Mouse (Mus musculus): ENCODE data around the gene 1700001O22Rik. TPM values are rescaled to one million over a fixed set of nuclear protein-coding genes. Genes with fewer than 3 reads are reported as not detected.

Gene 1700001O22Rik
- polyA plus RNA-seq, 1 experiment from 2014 or later, result 1.8 TPM

- peak overlapping the region; percentile 36 to 37 for H3K4me3 ChIP-seq (ENCODE audit: control insufficient read depth in 1 of 2, insufficient read depth in 1 of 2, low read depth in 1 of 2, low read length in 2 of 2)
- peak overlapping the region; percentile 75 for H3K9ac ChIP-seq (ENCODE audit: low read length)
- H3K4me2 ChIP-seq (ENCODE audit: low read length), result peak overlapping the region; percentile 78
- no peaks in the 10 kb centered on the region for H3K36me3 ChIP-seq (ENCODE audit: control insufficient read depth, insufficient read depth, low read length)
- H3K4me1 ChIP-seq (ENCODE audit: control insufficient read depth in 2 of 2, insufficient read depth in 2 of 2, low read length in 2 of 2), result peaks cover 12 to 23% of the 10 kb centered on the region in 2 experiments
- H3K27ac ChIP-seq (replicated peaks in 1 of 2; ENCODE audit: control insufficient read depth in 1 of 2, insufficient read depth in 1 of 2, low read depth in 2 of 2, low read length in 2 of 2), result peak overlapping the region; percentile 58 to 77
- WGBS, result 8% methylated on average over 40 of the region's 40 CpGs
- no peaks in the 10 kb centered on the region for H3K9me3 ChIP-seq (ENCODE audit: control insufficient read depth, low read length)
- H3K27me3 ChIP-seq (ENCODE audit: control insufficient read depth, insufficient read depth, low read length), result no peaks in the 10 kb centered on the region
- peak; percentile 49 for ATAC-seq (ENCODE audit: insufficient number of reproducible peaks, insufficient read depth, low FRiP score, low read depth)
Observed at GRCm38 (mm10) chr2:30784078-30784994, 19.1 kb downstream of the 1700001O22Rik start.

GRCm38 (mm10) chr2:30783346-30783745, 20.1 kb downstream of the 1700001O22Rik start:
- H3K9ac ChIP-seq (ENCODE audit: low read length), result peak overlapping the region; percentile 60
- peaks cover 18 to 27% of the 10 kb centered on the region in 2 experiments for H3K4me1 ChIP-seq (ENCODE audit: control insufficient read depth in 2 of 2, insufficient read depth in 2 of 2, low read length in 2 of 2)
- H3K4me3 ChIP-seq (ENCODE audit: control insufficient read depth in 1 of 2, insufficient read depth in 1 of 2, low read depth in 1 of 2, low read length in 2 of 2), result peak overlapping the region in 1 of 2 experiments; percentile 22; a peak in 2 of 4 replicates
- H3K36me3 ChIP-seq (ENCODE audit: control insufficient read depth, insufficient read depth, low read length), result no peaks in the 10 kb centered on the region
- WGBS, result 1% methylated on average over 12 of the region's 13 CpGs
- no peaks in the 10 kb centered on the region for H3K27me3 ChIP-seq (ENCODE audit: control insufficient read depth, insufficient read depth, low read length)
- ATAC-seq (ENCODE audit: insufficient number of reproducible peaks, insufficient read depth, low FRiP score, low read depth), result no peak
- H3K9me3 ChIP-seq (ENCODE audit: control insufficient read depth, low read length), result no peaks in the 10 kb centered on the region
- peak overlapping the region; percentile 78 for H3K4me2 ChIP-seq (ENCODE audit: low read length)
- peak overlapping the region; percentile 40 to 77 for H3K27ac ChIP-seq (replicated peaks in 1 of 2; ENCODE audit: control insufficient read depth in 1 of 2, insufficient read depth in 1 of 2, low read depth in 2 of 2, low read length in 2 of 2)

DNA sequence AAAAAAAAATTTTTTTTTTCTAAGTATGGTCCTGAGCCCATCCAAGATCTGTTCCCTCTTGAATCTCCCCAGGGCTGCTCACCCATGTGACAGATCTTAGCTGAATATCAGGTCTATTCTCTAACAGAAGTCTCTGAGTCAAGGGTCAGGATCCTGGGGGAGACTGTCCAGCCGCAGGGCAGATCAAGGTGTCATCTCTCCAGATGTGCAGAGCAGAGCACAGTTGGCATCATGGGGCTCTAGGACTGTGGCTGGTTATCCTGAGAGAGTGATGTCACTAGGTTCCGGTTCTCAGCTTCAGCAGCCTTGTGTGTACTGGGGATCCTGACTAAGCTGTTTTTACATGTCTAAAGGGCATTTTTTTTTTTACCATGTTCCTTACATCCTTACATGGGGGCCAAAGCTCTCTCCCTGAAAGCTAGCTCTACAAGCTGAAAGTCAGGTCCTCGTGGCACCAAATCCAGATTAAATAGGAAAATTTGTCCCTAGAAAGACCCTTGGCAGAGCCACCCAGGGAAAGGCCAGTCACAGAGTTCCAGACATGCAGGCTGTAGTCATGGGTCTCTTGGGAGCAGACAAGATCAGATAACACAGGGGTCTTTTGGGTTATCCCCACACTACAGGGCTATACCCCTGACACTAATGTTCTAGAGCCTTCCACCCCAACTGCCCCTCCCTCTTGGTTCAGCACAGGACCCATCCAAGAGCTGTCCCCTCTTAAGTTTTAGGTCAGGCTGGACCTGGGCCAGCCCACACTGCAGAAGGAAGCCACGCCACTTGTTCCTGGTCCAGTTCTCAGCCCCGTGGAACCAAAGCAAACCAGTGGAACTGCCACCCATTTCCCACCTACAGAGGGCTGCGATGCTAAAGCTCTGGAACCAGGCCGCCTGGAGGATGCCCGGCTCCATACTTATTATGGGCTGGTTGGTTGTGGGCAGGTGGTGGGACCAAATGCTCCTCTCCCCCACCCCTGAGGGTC, 20.9 kb downstream of the 1700001O22Rik start:
- Histone ChIP-seq H3K4me1 (ENCODE audit: control insufficient read depth in 2 of 2, insufficient read depth in 2 of 2, low read length in 2 of 2) (peaks cover 18 to 27% of the 10 kb centered on the region in 2 experiments), H3K4me2 (ENCODE audit: low read length) (peak overlapping the region; percentile 78), H3K36me3 (ENCODE audit: control insufficient read depth, insufficient read depth, low read length) (no peaks in the 10 kb centered on the region), H3K9ac (ENCODE audit: low read length) (peak overlapping the region; percentile 60), H3K27me3 (ENCODE audit: control insufficient read depth, insufficient read depth, low read length) (no peaks in the 10 kb centered on the region), H3K9me3 (ENCODE audit: control insufficient read depth, low read length) (no peaks in the 10 kb centered on the region), H3K4me3 (ENCODE audit: control insufficient read depth in 1 of 2, insufficient read depth in 1 of 2, low read depth in 1 of 2, low read length in 2 of 2) (peak overlapping the region in 1 of 2 experiments; percentile 22; a peak in 1 of 4 replicates), H3K27ac (replicated peaks in 1 of 2; ENCODE audit: control insufficient read depth in 1 of 2, insufficient read depth in 1 of 2, low read depth in 2 of 2, low read length in 2 of 2) (peak overlapping the region; percentile 40 to 77; a peak in 3 of 4 replicates)
- no peak for ATAC-seq (ENCODE audit: insufficient number of reproducible peaks, insufficient read depth, low FRiP score, low read depth)
- 76% methylated on average over 8 of the region's 8 CpGs for WGBS

- Histone ChIP-seq H3K4me1 (ENCODE audit: control insufficient read depth in 2 of 2, insufficient read depth in 2 of 2, low read length in 2 of 2) (peaks cover 13 to 19% of the 10 kb centered on the region in 2 experiments), H3K9me3 (ENCODE audit: control insufficient read depth, low read length) (no peaks in the 10 kb centered on the region), H3K4me2 (ENCODE audit: low read length) (no peak overlapping the region), H3K27ac (replicated peaks in 1 of 2; ENCODE audit: control insufficient read depth in 1 of 2, insufficient read depth in 1 of 2, low read depth in 2 of 2, low read length in 2 of 2) (0 out of 4 replicates have a peak overlapping the region, but pooled peaks of 1 of the 2 experiments have one; percentile 28), H3K27me3 (ENCODE audit: control insufficient read depth, insufficient read depth, low read length) (no peaks in the 10 kb centered on the region), H3K4me3 (ENCODE audit: control insufficient read depth in 1 of 2, insufficient read depth in 1 of 2, low read depth in 1 of 2, low read length in 2 of 2) (no peak overlapping the region), H3K9ac (ENCODE audit: low read length) (no peak overlapping the region), H3K36me3 (ENCODE audit: control insufficient read depth, insufficient read depth, low read length) (no peaks in the 10 kb centered on the region)
- 12% methylated on average over 5 of the region's 5 CpGs for WGBS
- ATAC-seq (ENCODE audit: insufficient number of reproducible peaks, insufficient read depth, low FRiP score, low read depth), result 0 out of 2 replicates have a peak, but pooled peaks have one; percentile 24
Observed at GRCm38 (mm10) chr2:30779241-30779640, 24.2 kb downstream of the 1700001O22Rik start.

GRCm38 (mm10) chr2:30778235-30778634, 25.2 kb downstream of the 1700001O22Rik start:
- WGBS, result 84% methylated on average over 4 of the region's 4 CpGs
- H3K4me1 ChIP-seq (ENCODE audit: control insufficient read depth in 2 of 2, insufficient read depth in 2 of 2, low read length in 2 of 2), result peaks cover 13 to 16% of the 10 kb centered on the region in 2 experiments; a peak in 3 of 4 replicates

GRCm38 (mm10) chr2:30777266-30777665, 26.2 kb downstream of the 1700001O22Rik start:
- peaks cover 17 to 24% of the 10 kb centered on the region in 2 experiments for H3K4me1 ChIP-seq (ENCODE audit: control insufficient read depth in 2 of 2, insufficient read depth in 2 of 2, low read length in 2 of 2)
- 66% methylated on average over 3 of the region's 3 CpGs for WGBS
- H3K9ac ChIP-seq (ENCODE audit: low read length), result no peak overlapping the region
- ATAC-seq (ENCODE audit: insufficient number of reproducible peaks, insufficient read depth, low FRiP score, low read depth), result no peak
- H3K36me3 ChIP-seq (ENCODE audit: control insufficient read depth, insufficient read depth, low read length), result no peaks in the 10 kb centered on the region
- no peak overlapping the region for H3K4me2 ChIP-seq (ENCODE audit: low read length)
- no peaks in the 10 kb centered on the region for H3K27me3 ChIP-seq (ENCODE audit: control insufficient read depth, insufficient read depth, low read length)
- H3K9me3 ChIP-seq (ENCODE audit: control insufficient read depth, low read length), result no peaks in the 10 kb centered on the region
- no peak overlapping the region for H3K27ac ChIP-seq (replicated peaks in 1 of 2; ENCODE audit: control insufficient read depth in 1 of 2, insufficient read depth in 1 of 2, low read depth in 2 of 2, low read length in 2 of 2)
- no peak overlapping the region for H3K4me3 ChIP-seq (ENCODE audit: control insufficient read depth in 1 of 2, insufficient read depth in 1 of 2, low read depth in 1 of 2, low read length in 2 of 2)

More at GRCm38 (mm10) chr2:30778235-30778634, 25.2 kb downstream of the 1700001O22Rik start:
- Histone ChIP-seq H3K9ac (ENCODE audit: low read length) (no peak overlapping the region), H3K36me3 (ENCODE audit: control insufficient read depth, insufficient read depth, low read length) (no peaks in the 10 kb centered on the region), H3K27ac (replicated peaks in 1 of 2; ENCODE audit: control insufficient read depth in 1 of 2, insufficient read depth in 1 of 2, low read depth in 2 of 2, low read length in 2 of 2) (no peak overlapping the region), H3K9me3 (ENCODE audit: control insufficient read depth, low read length) (no peaks in the 10 kb centered on the region), H3K4me2 (ENCODE audit: low read length) (no peak overlapping the region), H3K4me3 (ENCODE audit: control insufficient read depth in 1 of 2, insufficient read depth in 1 of 2, low read depth in 1 of 2, low read length in 2 of 2) (no peak overlapping the region), H3K27me3 (ENCODE audit: control insufficient read depth, insufficient read depth, low read length) (no peaks in the 10 kb centered on the region)
- ATAC-seq (ENCODE audit: insufficient number of reproducible peaks, insufficient read depth, low FRiP score, low read depth), result no peak

GRCm38 (mm10) chr2:30775955-30776354, 27.5 kb downstream of the 1700001O22Rik start:
- H3K4me1 ChIP-seq (ENCODE audit: control insufficient read depth in 2 of 2, insufficient read depth in 2 of 2, low read length in 2 of 2), result peaks cover 26 to 35% of the 10 kb centered on the region in 2 experiments
- no peaks in the 10 kb centered on the region for H3K9me3 ChIP-seq (ENCODE audit: control insufficient read depth, low read length)
- H3K36me3 ChIP-seq (ENCODE audit: control insufficient read depth, insufficient read depth, low read length), result no peaks in the 10 kb centered on the region
- no peak overlapping the region for H3K4me3 ChIP-seq (ENCODE audit: control insufficient read depth in 1 of 2, insufficient read depth in 1 of 2, low read depth in 1 of 2, low read length in 2 of 2)
- ATAC-seq (ENCODE audit: insufficient number of reproducible peaks, insufficient read depth, low FRiP score, low read depth), result no peak
- no peak overlapping the region for H3K9ac ChIP-seq (ENCODE audit: low read length)
- 49% methylated on average over 3 of the region's 3 CpGs for WGBS
- no peak overlapping the region for H3K27ac ChIP-seq (replicated peaks in 1 of 2; ENCODE audit: control insufficient read depth in 1 of 2, insufficient read depth in 1 of 2, low read depth in 2 of 2, low read length in 2 of 2)
- no peaks in the 10 kb centered on the region for H3K27me3 ChIP-seq (ENCODE audit: control insufficient read depth, insufficient read depth, low read length)
- no peak overlapping the region for H3K4me2 ChIP-seq (ENCODE audit: low read length)

All from heart, embryonic 14.5 days (tissue).